Mouse (Mus musculus) midbrain, embryonic 10.5 days (tissue): Measurements from ENCODE around the gene Cfap126. TPM values are rescaled to one million over a fixed set of nuclear protein-coding genes. Genes with fewer than 3 reads are reported as not detected.
"Not testable (repeated sequence)": the region's sequence is repeated elsewhere in the genome, so short reads cannot be mapped to it uniquely, and the experiment has no call there.

Experiments
- DNase-seq: peaks from one replicate; pipeline ENCODE4 v3.0.0-alpha.2; 2017; ENCODE audit warnings: low spot score
- H3K27ac ChIP-seq: fragments of 300-500 bp; sonication (generic); replicated peaks from 2 replicates; pipeline ENCODE4 v1.5.1; 2016; ENCODE audit warnings: mild to moderate bottlenecking
- H3K27me3 ChIP-seq: fragments of 300-500 bp; sonication (generic); 2 replicates; pipeline ENCODE4 v1.6.1; 2016; ENCODE audit warnings: low read depth, mild to moderate bottlenecking; ENCODE audit not compliant: poor library complexity, severe bottlenecking
- H3K36me3 ChIP-seq: fragments of 300-500 bp; sonication (generic); 2 replicates; pipeline ENCODE4 v1.6.1; 2016; ENCODE audit warnings: mild to moderate bottlenecking, moderate library complexity
- H3K4me1 ChIP-seq: fragments of 300-500 bp; sonication (generic); 2 replicates; pipeline ENCODE4 v1.6.1; 2016
- H3K4me3 ChIP-seq: fragments of 300-500 bp; sonication (generic); 2 replicates; pipeline ENCODE4 v1.5.1; 2016; ENCODE audit warnings: mild to moderate bottlenecking, moderate library complexity
- H3K9me3 ChIP-seq: fragments of 300-500 bp; sonication (generic); replicated peaks from 2 replicates; pipeline ENCODE4 v1.6.1; 2016; ENCODE audit warnings: mild to moderate bottlenecking
- WGBS: fragments of 180-500 bp; shearing (Covaris S2); methylation state at CpG from one replicate; pipeline ENCODE4 v1.1.7; 2016; 5-methylcytosine and 5-hydroxymethylcytosine counted together
- polyA plus RNA-seq: library from polyadenylated mRNA; unstranded; fragments of >200 nt; fragmentation: Nextera tagmentation; extraction: Ambion mirVana; gene quantifications from 2 replicates; pipeline ENCODE4 v1.2.1, GENCODE M21; 2016

Gene Cfap126
- polyA plus RNA-seq, 1 experiment from 2014 or later = 2.8 TPM

GRCm38 (mm10) chr1:171077955-171078354 is 35.8 kb upstream of the Cfap126 start:
- WGBS = 5% methylated on average over 20 of the region's 27 CpGs
- not testable (repeated sequence) for DNase-seq, H3K4me1 ChIP-seq, H3K9me3 ChIP-seq, H3K27ac ChIP-seq, H3K36me3 ChIP-seq
- peaks cover 51% of the 10 kb centered on the region for H3K27me3 ChIP-seq
- peak overlapping the region; percentile 41 for H3K4me3 ChIP-seq

- H3K27me3 ChIP-seq = peaks cover 51% of the 10 kb centered on the region
- H3K4me3 ChIP-seq = peak overlapping the region; percentile 40
- not testable (repeated sequence) for DNase-seq, H3K27ac ChIP-seq, H3K4me1 ChIP-seq, H3K36me3 ChIP-seq, H3K9me3 ChIP-seq
- WGBS = 27% methylated on average over 12 of the region's 12 CpGs
Measured at GRCm38 (mm10) chr1:171078419-171078818, 35.3 kb upstream of the Cfap126 start.

GRCm38 (mm10) chr1:171079345-171079744 is 34.4 kb upstream of the Cfap126 start:
- DNase-seq, H3K9me3 ChIP-seq, H3K36me3 ChIP-seq, H3K27ac ChIP-seq, H3K4me1 ChIP-seq, H3K4me3 ChIP-seq: not testable (repeated sequence)
- peaks cover 42% of the 10 kb centered on the region for H3K27me3 ChIP-seq
- 0% methylated on average over 1 of the region's 35 CpGs for WGBS

- H3K9me3 ChIP-seq, H3K36me3 ChIP-seq, DNase-seq, H3K27ac ChIP-seq, H3K4me3 ChIP-seq, H3K4me1 ChIP-seq: not testable (repeated sequence)
- WGBS = no CpG with 5 or more reads among the region's 43 CpGs
- H3K27me3 ChIP-seq = peaks cover 44% of the 10 kb centered on the region
Measured at GRCm38 (mm10) chr1:171079825-171080224, 33.9 kb upstream of the Cfap126 start.

GRCm38 (mm10) chr1:171081512-171082231 is 32.0 kb upstream of the Cfap126 start:
- not testable (repeated sequence) for H3K9me3 ChIP-seq, H3K27ac ChIP-seq, DNase-seq, H3K4me3 ChIP-seq, H3K36me3 ChIP-seq
- Histone ChIP-seq H3K4me1 (peaks cover 12% of the 10 kb centered on the region), H3K27me3 (peaks cover 54% of the 10 kb centered on the region)
- 32% methylated on average over 12 of the region's 17 CpGs for WGBS

- peak; percentile 66 for DNase-seq
- H3K27me3 ChIP-seq = peaks cover 56% of the 10 kb centered on the region
- under 1% methylated on average over 26 of the region's 26 CpGs for WGBS
Measured at GRCm38 (mm10) chr1:171085718-171086117, 28.0 kb upstream of the Cfap126 start.

GRCm38 (mm10) chr1:171088237-171088869 is 25.4 kb upstream of the Cfap126 start:
- peaks cover 15% of the 10 kb centered on the region for H3K4me1 ChIP-seq
- peaks cover 48% of the 10 kb centered on the region for H3K27me3 ChIP-seq
- not testable (repeated sequence) for H3K36me3 ChIP-seq, H3K9me3 ChIP-seq, H3K27ac ChIP-seq
- H3K4me3 ChIP-seq = peak overlapping the region; percentile 35
- peak; percentile 30 for DNase-seq
- WGBS = 3% methylated on average over 10 of the region's 10 CpGs

More at GRCm38 (mm10) chr1:171085718-171086117, 28.0 kb upstream of the Cfap126 start:
- H3K27ac ChIP-seq = peak overlapping the region; percentile 63; the same call in 1 of the 2 replicates
- peak overlapping the region; percentile 67 for H3K4me3 ChIP-seq
- H3K4me1 ChIP-seq = peaks cover 15% of the 10 kb centered on the region
- H3K9me3 ChIP-seq = no peaks in the 10 kb centered on the region
- H3K36me3 ChIP-seq = no peaks in the 10 kb centered on the region

GRCm38 (mm10) chr1:171089891-171090290 is 23.8 kb upstream of the Cfap126 start:
- no peaks in the 10 kb centered on the region for H3K36me3 ChIP-seq
- WGBS = 88% methylated on average over 1 of the region's 1 CpGs
- no peaks in the 10 kb centered on the region for H3K9me3 ChIP-seq
- no peak overlapping the region for H3K27ac ChIP-seq
- peaks cover 17% of the 10 kb centered on the region for H3K4me1 ChIP-seq
- DNase-seq = no peak
- H3K27me3 ChIP-seq = peaks cover 44% of the 10 kb centered on the region
- no peak overlapping the region for H3K4me3 ChIP-seq

GRCm38 (mm10) chr1:171090761-171091160 is 23.0 kb upstream of the Cfap126 start:
- Histone ChIP-seq H3K36me3 (no peaks in the 10 kb centered on the region), H3K4me1 (peaks cover 19% of the 10 kb centered on the region), H3K4me3 (no peak overlapping the region), H3K9me3 (no peaks in the 10 kb centered on the region), H3K27me3 (peaks cover 38% of the 10 kb centered on the region), H3K27ac (no peak overlapping the region)
- 77% methylated on average over 2 of the region's 2 CpGs for WGBS
- DNase-seq = no peak

GRCm38 (mm10) chr1:171094424-171094823 is 19.3 kb upstream of the Cfap126 start:
- 84% methylated on average over 4 of the region's 4 CpGs for WGBS
- Histone ChIP-seq H3K4me1 (peaks cover 28% of the 10 kb centered on the region), H3K27ac (no peak overlapping the region), H3K9me3 (no peaks in the 10 kb centered on the region), H3K4me3 (no peak overlapping the region), H3K27me3 (peaks cover 16% of the 10 kb centered on the region), H3K36me3 (no peaks in the 10 kb centered on the region)
- DNase-seq = no peak

- Histone ChIP-seq H3K4me3 (peak overlapping the region; percentile 29; the same call in 1 of the 2 replicates), H3K36me3 (no peaks in the 10 kb centered on the region), H3K27ac (no peak overlapping the region), H3K9me3 (no peaks in the 10 kb centered on the region), H3K27me3 (0 out of 2 replicates have a peak, but pooled peaks cover 7% of the 10 kb centered on the region), H3K4me1 (peaks cover 28% of the 10 kb centered on the region)
- WGBS = 20% methylated on average over 10 of the region's 10 CpGs
- no peak for DNase-seq
Measured at GRCm38 (mm10) chr1:171096110-171096964, 17.4 kb upstream of the Cfap126 start.

- Histone ChIP-seq H3K4me3 (no peak overlapping the region), H3K36me3 (no peaks in the 10 kb centered on the region), H3K4me1 (peaks cover 30% of the 10 kb centered on the region), H3K9me3 (no peaks in the 10 kb centered on the region), H3K27me3 (0 out of 2 replicates have a peak, but pooled peaks cover 7% of the 10 kb centered on the region), H3K27ac (no peak overlapping the region)
- DNase-seq = no peak
Measured at GRCm38 (mm10) chr1:171097136-171097535, 16.6 kb upstream of the Cfap126 start.
